Mouse (Mus musculus): ENCODE measurements around the gene Camta1.

Camta1 gene

GRCm38 (mm10) chr4:151408246-151408645 lies 453.4 kb downstream of the Camta1 start:
- no peak for DNase-seq (ENCODE audit: extremely low spot score, low read depth, low spot score)

GRCm38 (mm10) chr4:151407129-151407528 lies 454.5 kb downstream of the Camta1 start:
- no peak for DNase-seq (ENCODE audit: extremely low spot score, low read depth, low spot score)

- no peak for DNase-seq (ENCODE audit: extremely low spot score, low read depth, low spot score)
Observed at GRCm38 (mm10) chr4:151404581-151405256, 457.0 kb downstream of the Camta1 start.

GRCm38 (mm10) chr4:151401685-151402397 lies 459.8 kb downstream of the Camta1 start:
- DNase-seq (ENCODE audit: extremely low spot score, low read depth, low spot score) = no peak

- no peak for DNase-seq (ENCODE audit: extremely low spot score, low read depth, low spot score)
Observed at GRCm38 (mm10) chr4:151396536-151396935, 465.1 kb downstream of the Camta1 start.

- no peak for DNase-seq (ENCODE audit: extremely low spot score, low read depth, low spot score)
Observed at GRCm38 (mm10) chr4:151389345-151389744, 472.3 kb downstream of the Camta1 start.

GRCm38 (mm10) chr4:151386701-151387451 lies 474.8 kb downstream of the Camta1 start:
- no peak for DNase-seq (ENCODE audit: extremely low spot score, low read depth, low spot score)

GRCm38 (mm10) chr4:151385985-151386700 lies 475.5 kb downstream of the Camta1 start:
- DNase-seq (ENCODE audit: extremely low spot score, low read depth, low spot score) = no peak

GRCm38 (mm10) chr4:151377731-151378130 lies 483.9 kb downstream of the Camta1 start:
- no peak for DNase-seq (ENCODE audit: extremely low spot score, low read depth, low spot score)

- DNase-seq (ENCODE audit: extremely low spot score, low read depth, low spot score) = no peak
Observed at GRCm38 (mm10) chr4:151376234-151376633, 485.4 kb downstream of the Camta1 start.

GRCm38 (mm10) chr4:151372855-151373566 lies 488.7 kb downstream of the Camta1 start:
- DNase-seq (ENCODE audit: extremely low spot score, low read depth, low spot score) = no peak

GRCm38 (mm10) chr4:151366941-151367545 lies 494.6 kb downstream of the Camta1 start:
- no peak for DNase-seq (ENCODE audit: extremely low spot score, low read depth, low spot score)

GRCm38 (mm10) chr4:151360976-151361673 lies 500.6 kb downstream of the Camta1 start:
- no peak for DNase-seq (ENCODE audit: extremely low spot score, low read depth, low spot score)

GRCm38 (mm10) chr4:151355505-151355904 lies 506.2 kb downstream of the Camta1 start:
- no peak for DNase-seq (ENCODE audit: extremely low spot score, low read depth, low spot score)

GRCm38 (mm10) chr4:151352791-151353190 lies 508.9 kb downstream of the Camta1 start:
- no peak for DNase-seq (ENCODE audit: extremely low spot score, low read depth, low spot score)

- no peak for DNase-seq (ENCODE audit: extremely low spot score, low read depth, low spot score)
Observed at GRCm38 (mm10) chr4:151352249-151352648, 509.4 kb downstream of the Camta1 start.

- no peak for DNase-seq (ENCODE audit: extremely low spot score, low read depth, low spot score)
Observed at GRCm38 (mm10) chr4:151351757-151352156, 509.9 kb downstream of the Camta1 start.

GRCm38 (mm10) chr4:151347620-151348019 lies 514.1 kb downstream of the Camta1 start:
- DNase-seq (ENCODE audit: extremely low spot score, low read depth, low spot score) = no peak

- no peak for DNase-seq (ENCODE audit: extremely low spot score, low read depth, low spot score)
Observed at GRCm38 (mm10) chr4:151346673-151347072, 515.0 kb downstream of the Camta1 start.

Data from hindlimb bud, embryonic 11.5 days (tissue).